Mouse (Mus musculus): Measurements from ENCODE around the gene Faf1.

DNA sequence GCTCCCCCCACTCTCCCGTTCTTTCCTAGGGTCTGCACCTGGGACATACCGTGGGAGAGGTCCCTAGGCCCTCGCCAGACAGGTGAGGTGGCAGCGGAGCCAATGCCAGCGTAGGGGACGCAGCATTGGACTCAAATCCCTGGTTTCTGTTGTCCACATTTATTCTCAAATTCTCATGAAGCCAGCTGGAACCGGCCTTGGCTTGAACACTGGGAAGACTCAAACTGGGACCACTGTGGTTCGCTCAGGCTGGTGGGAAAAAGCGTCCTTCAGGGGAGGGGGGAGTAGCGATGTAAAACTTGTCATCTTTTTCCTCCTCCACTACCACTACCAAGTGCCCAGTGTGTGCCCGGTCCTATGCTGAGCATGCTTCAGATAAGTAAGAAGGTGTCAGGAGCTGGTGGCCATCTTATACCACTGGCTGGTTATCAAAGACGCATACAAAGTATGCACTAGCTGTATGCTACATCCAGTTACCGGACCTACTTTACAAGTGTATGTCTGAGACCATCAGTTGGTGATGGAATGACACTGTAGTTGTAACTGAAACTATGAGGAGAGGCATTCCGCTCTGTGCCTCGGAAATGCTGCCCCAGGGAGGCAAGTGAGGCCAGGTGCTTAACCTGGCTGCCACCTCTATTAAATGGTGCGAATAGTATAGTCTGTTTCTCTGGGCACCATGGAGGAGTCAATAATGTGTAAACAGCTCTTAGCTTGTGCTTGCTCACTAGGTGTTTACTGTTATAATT lies 309.2 kb downstream of the Faf1 start:
- TF ChIP-seq POLR2A (IDR thresholded peaks at IDR 0.05; ENCODE audit: control insufficient read depth, extremely low read depth, insufficient read depth, low read length, poor library complexity) (no peak), CTCF (IDR thresholded peaks at IDR 0.05; ENCODE audit: borderline replicate concordance, control insufficient read depth, extremely low read depth, insufficient read depth, low read length, poor library complexity) (no peak)
